19 mouse cellular contexts compared by ENCODE assay signal in genomic region chr14:31868591-31868990, GRCm38 (mm10).
"Had no signal": no experiment of that assay in that cellular context is flagged by ENCODE, and none has a peak within 500 bp of the region (broad histone marks: within the 10 kb centered on the region; RNA-seq: fewer than 3 reads in every experiment).

No protein-coding gene starts in this region.

- H3K27ac ChIP-seq: layer of hippocampus, adult 2 months; limb, embryonic 10.5 days; limb, embryonic 13.5 days; liver, embryonic 13.5 days; lung, embryonic 15.5 days; midbrain, embryonic 10.5 days; midbrain, embryonic 13.5 days; neural tube, embryonic 13.5 days; stomach, embryonic 15.5 days had no signal

- H3K4me3 ChIP-seq: layer of hippocampus, adult 2 months; limb, embryonic 10.5 days; limb, embryonic 13.5 days; liver, embryonic 13.5 days; lung, embryonic 15.5 days; megakaryocyte, embryonic 14.5 days; midbrain, embryonic 10.5 days; midbrain, embryonic 13.5 days; myocyte; neural tube, embryonic 13.5 days; stomach, embryonic 15.5 days had no signal

- H3K9me3 ChIP-seq: stomach, embryonic 15.5 days had no signal

- H3K27me3 ChIP-seq: limb, embryonic 13.5 days; liver, embryonic 13.5 days; lung, embryonic 15.5 days; megakaryocyte, embryonic 14.5 days; midbrain, embryonic 13.5 days; neural tube, embryonic 13.5 days; stomach, embryonic 15.5 days had no signal

- H3K36me3 ChIP-seq: limb, embryonic 10.5 days; limb, embryonic 13.5 days; liver, embryonic 13.5 days; lung, embryonic 15.5 days; midbrain, embryonic 10.5 days; midbrain, embryonic 13.5 days; neural tube, embryonic 13.5 days; stomach, embryonic 15.5 days had no signal

- H3K4me2 ChIP-seq: limb, embryonic 13.5 days; liver, embryonic 13.5 days; lung, embryonic 15.5 days; midbrain, embryonic 13.5 days; neural tube, embryonic 13.5 days; stomach, embryonic 15.5 days had no signal

- H3K9ac ChIP-seq: limb, embryonic 13.5 days; liver, embryonic 13.5 days; lung, embryonic 15.5 days; midbrain, embryonic 13.5 days; neural tube, embryonic 13.5 days; stomach, embryonic 15.5 days had no signal

- DNase-seq: kidney, postnatal 14 days; layer of hippocampus, adult 9-11 months; liver, embryonic 13.5 days; retina, postnatal 1 day; right cerebral cortex, postnatal 25 days; spleen, adult 18-20 months; thymus, postnatal 25 days had no signal

- H3K4me1 ChIP-seq: limb, embryonic 10.5 days; limb, embryonic 13.5 days; liver, embryonic 13.5 days; lung, embryonic 15.5 days; megakaryocyte, embryonic 14.5 days; midbrain, embryonic 10.5 days; midbrain, embryonic 13.5 days; neural tube, embryonic 13.5 days; stomach, embryonic 15.5 days had no signal

- ATAC-seq: intestine, postnatal 0 days; midbrain, embryonic 13.5 days; midbrain, embryonic 16.5 days had no signal
